In genomic region chr15:93921457-93922234, GRCm38 (mm10) we compare ENCODE assay signal across 12 mouse cellular contexts.
DNase-seq lines count a peak whose midpoint lies in the region; ATAC-seq lines count a peak whose summit lies in the region.
"Had no signal": no experiment of that assay in that cellular context is flagged by ENCODE, and none has a peak within 500 bp of the region (broad histone marks: within the 10 kb centered on the region; RNA-seq: fewer than 3 reads in every experiment).

No protein-coding gene starts in this region.

- H3K36me3 ChIP-seq in kidney, embryonic 14.5 days (ENCODE audit: control insufficient read depth, insufficient read depth, low read length), result no peaks in the 10 kb centered on the region
- H3K36me3 ChIP-seq in embryonic facial prominence, embryonic 12.5 days, result no peaks in the 10 kb centered on the region
- no peaks in the 10 kb centered on the region for H3K36me3 ChIP-seq in limb, embryonic 15.5 days
- H3K36me3 ChIP-seq in forebrain, embryonic 13.5 days (ENCODE audit: poor library complexity, severe bottlenecking), result no peaks in the 10 kb centered on the region

- H3K9me3 ChIP-seq in kidney, embryonic 14.5 days (ENCODE audit: control insufficient read depth, low read length), result no peaks in the 10 kb centered on the region
- no peaks in the 10 kb centered on the region for H3K9me3 ChIP-seq in embryonic facial prominence, embryonic 12.5 days
- no peaks in the 10 kb centered on the region for H3K9me3 ChIP-seq in limb, embryonic 15.5 days
- H3K9me3 ChIP-seq in forebrain, embryonic 13.5 days (replicated peaks), result no peaks in the 10 kb centered on the region

- no peak overlapping the region; the same call in 1 of the 2 replicates for H3K27ac ChIP-seq in kidney, embryonic 14.5 days (ENCODE audit: low read depth, low read length)
- H3K27ac ChIP-seq in embryonic facial prominence, embryonic 12.5 days, result peak overlapping the region; percentile 55
- no peak overlapping the region; the same call in 1 of the 2 replicates for H3K27ac ChIP-seq in limb, embryonic 15.5 days
- no peak overlapping the region for H3K27ac ChIP-seq in forebrain, embryonic 13.5 days

- H3K27me3 ChIP-seq in kidney, embryonic 14.5 days (ENCODE audit: control insufficient read depth, insufficient read depth, low read length), result no peaks in the 10 kb centered on the region
- no peaks in the 10 kb centered on the region for H3K27me3 ChIP-seq in embryonic facial prominence, embryonic 12.5 days
- H3K27me3 ChIP-seq in limb, embryonic 15.5 days, result no peaks in the 10 kb centered on the region
- no peaks in the 10 kb centered on the region for H3K27me3 ChIP-seq in forebrain, embryonic 13.5 days

- ATAC-seq in kidney, embryonic 14.5 days (ENCODE audit: low FRiP score, low TSS enrichment), result peak; percentile 65; the same call in 1 of the 2 replicates
- no peak for ATAC-seq in embryonic facial prominence, embryonic 12.5 days (ENCODE audit: insufficient number of reproducible peaks, insufficient read depth, low FRiP score, low TSS enrichment)
- ATAC-seq in limb, embryonic 15.5 days (ENCODE audit: insufficient number of reproducible peaks, low FRiP score, low TSS enrichment, low read depth), result 0 out of 2 replicates have a peak, but pooled peaks have one; percentile 55
- no peak for ATAC-seq in forebrain, embryonic 13.5 days
- ATAC-seq: hindbrain, embryonic 16.5 days; liver, postnatal 0 days had no signal

- no peak for DNase-seq in kidney, postnatal 36 days
- peak; percentile 22 for DNase-seq in Muller cell, postnatal 12 days (ENCODE audit: inconsistent ontology term)
- no peak for DNase-seq in spleen, postnatal 10 days (ENCODE audit: low spot score in 2 of 2)
- DNase-seq: adrenal gland, postnatal 10 days; cerebellum, postnatal 14 days; liver, postnatal 0 days; right cerebral cortex, postnatal 14 days had no signal

- H3K9ac ChIP-seq in kidney, embryonic 14.5 days (ENCODE audit: low read depth, low read length), result no peak overlapping the region
- no peak overlapping the region for H3K9ac ChIP-seq in embryonic facial prominence, embryonic 12.5 days
- no peak overlapping the region for H3K9ac ChIP-seq in limb, embryonic 15.5 days
- no peak overlapping the region for H3K9ac ChIP-seq in forebrain, embryonic 13.5 days
- H3K9ac ChIP-seq: liver, postnatal 0 days had no signal

- WGBS in kidney, embryonic 14.5 days, result 76% methylated on average over 6 of the region's 6 CpGs
- 73% methylated on average over 6 of the region's 6 CpGs for WGBS in embryonic facial prominence, embryonic 12.5 days
- 59% methylated on average over 6 of the region's 6 CpGs for WGBS in limb, embryonic 15.5 days
- WGBS in forebrain, embryonic 13.5 days, result 83% methylated on average over 6 of the region's 6 CpGs

- peaks cover 13% of the 10 kb centered on the region; the same call in 1 of the 2 replicates for H3K4me1 ChIP-seq in kidney, embryonic 14.5 days (ENCODE audit: control insufficient read depth, insufficient read depth, low read length)
- H3K4me1 ChIP-seq in embryonic facial prominence, embryonic 12.5 days, result peaks cover 33% of the 10 kb centered on the region
- peaks cover 22% of the 10 kb centered on the region for H3K4me1 ChIP-seq in limb, embryonic 15.5 days
- 0 out of 2 replicates have a peak, but pooled peaks cover 3% of the 10 kb centered on the region for H3K4me1 ChIP-seq in forebrain, embryonic 13.5 days

- no peak overlapping the region for H3K4me3 ChIP-seq in kidney, embryonic 14.5 days (ENCODE audit: low read length)
- no peak overlapping the region for H3K4me3 ChIP-seq in embryonic facial prominence, embryonic 12.5 days
- H3K4me3 ChIP-seq in limb, embryonic 15.5 days, result no peak overlapping the region
- no peak overlapping the region for H3K4me3 ChIP-seq in forebrain, embryonic 13.5 days

- no peak overlapping the region for H3K4me2 ChIP-seq in kidney, embryonic 14.5 days (replicated peaks; ENCODE audit: low read depth, low read length)
- no peak overlapping the region for H3K4me2 ChIP-seq in embryonic facial prominence, embryonic 12.5 days (replicated peaks)
- no peak overlapping the region for H3K4me2 ChIP-seq in limb, embryonic 15.5 days
- no peak overlapping the region for H3K4me2 ChIP-seq in forebrain, embryonic 13.5 days

Comparison
In these comparisons a context has a peak if more than half of its experiments do, and no peak if none do; other contexts are left out.
1. ATAC-seq: peak in kidney, embryonic 14.5 days (single experiment) and limb, embryonic 15.5 days (single experiment); none in embryonic facial prominence, embryonic 12.5 days (single experiment) and forebrain, embryonic 13.5 days (single experiment).